Mouse (Mus musculus) heart, embryonic 10.5 days (tissue): ENCODE results near the gene Pou4f1. TPM values are rescaled to one million over a fixed set of nuclear protein-coding genes. Genes with fewer than 3 reads are reported as not detected.
A peak's percentile ranks its signal among the peaks of the same experiment; 100 is the strongest.

Experiments used
- DNase-seq: peaks from one replicate; pipeline ENCODE4 v3.0.0-alpha.2; 2017; ENCODE audit warnings: low spot score
- H3K27ac ChIP-seq: fragments of 300-500 bp; sonication (generic); 2 replicates; pipeline ENCODE4 v1.5.1; 2016; ENCODE audit warnings: mild to moderate bottlenecking
- H3K27me3 ChIP-seq: fragments of 300-500 bp; sonication (generic); 2 replicates; pipeline ENCODE4 v1.6.1; 2016; ENCODE audit warnings: mild to moderate bottlenecking; ENCODE audit not compliant: poor library complexity, insufficient read depth, severe bottlenecking
- H3K36me3 ChIP-seq: fragments of 300-500 bp; sonication (generic); 2 replicates; pipeline ENCODE4 v1.6.1; 2016; ENCODE audit warnings: mild to moderate bottlenecking, moderate library complexity
- H3K4me1 ChIP-seq: fragments of 300-500 bp; sonication (generic); 2 replicates; pipeline ENCODE4 v1.6.1; 2016; ENCODE audit warnings: mild to moderate bottlenecking
- H3K4me3 ChIP-seq: fragments of 300-500 bp; sonication (generic); 2 replicates; pipeline ENCODE4 v1.5.1; 2016; ENCODE audit warnings: mild to moderate bottlenecking, moderate library complexity
- H3K9me3 ChIP-seq: fragments of 300-500 bp; sonication (generic); 2 replicates; pipeline ENCODE4 v1.6.1; 2016; ENCODE audit warnings: mild to moderate bottlenecking, moderate library complexity
- WGBS: fragments of 180-500 bp; shearing (Covaris S2); methylation state at CpG from one replicate; pipeline ENCODE4 v1.1.7; 2016; 5-methylcytosine and 5-hydroxymethylcytosine counted together
- polyA plus RNA-seq: library from polyadenylated mRNA; unstranded; fragments of >200 nt; fragmentation: Nextera tagmentation; extraction: Ambion mirVana; gene quantifications from 2 replicates; pipeline ENCODE4 v1.2.1, GENCODE M21; 2016

Gene Pou4f1
- polyA plus RNA-seq, 1 experiment from 2014 or later = 1.0 TPM

- Histone ChIP-seq H3K4me3 (no peak overlapping the region), H3K36me3 (no peaks in the 10 kb centered on the region), H3K4me1 (peaks cover 15% of the 10 kb centered on the region), H3K9me3 (no peaks in the 10 kb centered on the region), H3K27me3 (peaks cover 89% of the 10 kb centered on the region), H3K27ac (no peak overlapping the region)
- DNase-seq = no peak
- 4% methylated on average over 5 of the region's 5 CpGs for WGBS
Observed at GRCm38 (mm10) chr14:104463631-104464250, 4.1 kb downstream of the Pou4f1 start.

GRCm38 (mm10) chr14:104461286-104462240 lies 6.2 kb downstream of the Pou4f1 start:
- Histone ChIP-seq H3K4me1 (peaks cover 5% of the 10 kb centered on the region; the same call in 1 of the 2 replicates), H3K27me3 (peaks cover 86% of the 10 kb centered on the region), H3K9me3 (no peaks in the 10 kb centered on the region), H3K27ac (no peak overlapping the region), H3K4me3 (no peak overlapping the region), H3K36me3 (no peaks in the 10 kb centered on the region)
- WGBS = 2% methylated on average over 10 of the region's 10 CpGs
- DNase-seq = no peak

- H3K27ac ChIP-seq = no peak overlapping the region
- no peaks in the 10 kb centered on the region for H3K36me3 ChIP-seq
- H3K4me3 ChIP-seq = peak overlapping the region; percentile 54
- DNase-seq = peak; percentile 79
- H3K27me3 ChIP-seq = peaks cover 82% of the 10 kb centered on the region
- under 1% methylated on average over 59 of the region's 59 CpGs for WGBS
- H3K4me1 ChIP-seq = peaks cover 5% of the 10 kb centered on the region; the same call in 1 of the 2 replicates
- no peaks in the 10 kb centered on the region for H3K9me3 ChIP-seq
Observed at GRCm38 (mm10) chr14:104460325-104461285, 7.2 kb downstream of the Pou4f1 start.

- peak overlapping the region; percentile 54; the same call in 1 of the 2 replicates for H3K4me3 ChIP-seq
- no peak overlapping the region for H3K27ac ChIP-seq
- DNase-seq = no peak
- H3K9me3 ChIP-seq = no peaks in the 10 kb centered on the region
- H3K36me3 ChIP-seq = no peaks in the 10 kb centered on the region
- H3K4me1 ChIP-seq = peaks cover 5% of the 10 kb centered on the region; the same call in 1 of the 2 replicates
- peaks cover 81% of the 10 kb centered on the region for H3K27me3 ChIP-seq
- WGBS = under 1% methylated on average over 25 of the region's 25 CpGs
Observed at GRCm38 (mm10) chr14:104459513-104460111, 8.2 kb downstream of the Pou4f1 start.

- peaks cover 75% of the 10 kb centered on the region for H3K27me3 ChIP-seq
- no peak for DNase-seq
Observed at GRCm38 (mm10) chr14:104458728-104459512, 8.9 kb downstream of the Pou4f1 start.

GRCm38 (mm10) chr14:104457966-104458710 lies 9.7 kb downstream of the Pou4f1 start:
- H3K36me3 ChIP-seq = no peaks in the 10 kb centered on the region
- H3K4me1 ChIP-seq = peaks cover 5% of the 10 kb centered on the region; the same call in 1 of the 2 replicates
- H3K27ac ChIP-seq = no peak overlapping the region
- H3K4me3 ChIP-seq = no peak overlapping the region
- WGBS = under 1% methylated on average over 20 of the region's 20 CpGs
- H3K27me3 ChIP-seq = peaks cover 67% of the 10 kb centered on the region
- no peaks in the 10 kb centered on the region for H3K9me3 ChIP-seq
- DNase-seq = no peak

More at GRCm38 (mm10) chr14:104458728-104459512, 8.9 kb downstream of the Pou4f1 start:
- no peaks in the 10 kb centered on the region for H3K36me3 ChIP-seq
- WGBS = under 1% methylated on average over 19 of the region's 19 CpGs
- H3K4me1 ChIP-seq = peaks cover 5% of the 10 kb centered on the region; the same call in 1 of the 2 replicates
- no peaks in the 10 kb centered on the region for H3K9me3 ChIP-seq
- no peak overlapping the region for H3K27ac ChIP-seq
- H3K4me3 ChIP-seq = no peak overlapping the region

GRCm38 (mm10) chr14:104456976-104457375 lies 10.8 kb downstream of the Pou4f1 start:
- 4% methylated on average over 5 of the region's 5 CpGs for WGBS
- Histone ChIP-seq H3K4me3 (no peak overlapping the region), H3K4me1 (peaks cover 5% of the 10 kb centered on the region; the same call in 1 of the 2 replicates), H3K27me3 (peaks cover 64% of the 10 kb centered on the region), H3K27ac (no peak overlapping the region), H3K9me3 (no peaks in the 10 kb centered on the region), H3K36me3 (no peaks in the 10 kb centered on the region)
- no peak for DNase-seq

- DNase-seq = peak; percentile 83
- H3K9me3 ChIP-seq = no peaks in the 10 kb centered on the region
- H3K27me3 ChIP-seq = peaks cover 38% of the 10 kb centered on the region
- no peak overlapping the region for H3K4me3 ChIP-seq
- H3K27ac ChIP-seq = no peak overlapping the region
- H3K4me1 ChIP-seq = no peaks in the 10 kb centered on the region
- no peaks in the 10 kb centered on the region for H3K36me3 ChIP-seq
- WGBS = 13% methylated on average over 4 of the region's 4 CpGs
Observed at GRCm38 (mm10) chr14:104453824-104454223, 14.0 kb downstream of the Pou4f1 start.

- no peaks in the 10 kb centered on the region for H3K9me3 ChIP-seq
Observed at GRCm38 (mm10) chr14:104434293-104434692, 33.5 kb downstream of the Pou4f1 start.

GRCm38 (mm10) chr14:104430819-104431218 lies 37.0 kb downstream of the Pou4f1 start:
- Histone ChIP-seq H3K4me1 (no peaks in the 10 kb centered on the region), H3K27me3 (no peaks in the 10 kb centered on the region), H3K4me3 (no peak overlapping the region), H3K9me3 (no peaks in the 10 kb centered on the region), H3K27ac (no peak overlapping the region), H3K36me3 (no peaks in the 10 kb centered on the region)
- WGBS = 65% methylated on average over 4 of the region's 4 CpGs
- DNase-seq = no peak

More at GRCm38 (mm10) chr14:104434293-104434692, 33.5 kb downstream of the Pou4f1 start:
- H3K36me3 ChIP-seq = no peaks in the 10 kb centered on the region
- H3K4me1 ChIP-seq = no peaks in the 10 kb centered on the region
- H3K27ac ChIP-seq = no peak overlapping the region
- WGBS = 34% methylated on average over 2 of the region's 2 CpGs
- H3K27me3 ChIP-seq = no peaks in the 10 kb centered on the region
- no peak overlapping the region for H3K4me3 ChIP-seq
- DNase-seq = no peak
